Mouse (Mus musculus) layer of hippocampus, postnatal 10 days (tissue): ENCODE data around the gene Fbxl12. TPM values are rescaled to one million over a fixed set of nuclear protein-coding genes. Genes with fewer than 3 reads are reported as not detected.
A peak's percentile ranks its signal among the peaks of the same experiment; 100 is the strongest.
"Not testable (repeated sequence)": the region's sequence is repeated elsewhere in the genome, so short reads cannot be mapped to it uniquely, and the experiment has no call there.

Experiments used
- DNase-seq, 2 experiments: peaks; one replicate each; pipeline ENCODE4 v3.0.0; 2021; ENCODE audit warnings: low spot score in 2 of 2
- long read RNA-seq: library from polyadenylated mRNA; stranded (forward); transcript quantifications from one replicate; pipeline ENCODE4 v2.0.0, GENCODE M21; 2023
- total RNA-seq, 2 experiments: library from RNA; stranded (reverse); gene quantifications; 2 replicates each; pipeline ENCODE4 v1.2.3; 2021

The Fbxl12 gene
- total RNA-seq = 10 to 100 TPM; 18.5 to 23.8 TPM
- long read RNA-seq, partial matches to known transcripts = 0 of 2 reads
- long read RNA-seq, other reads (novel, unspliced or antisense) = 1 of 2 reads

- peak; percentile 72 to 76 for DNase-seq
Observed at GRCm38 (mm10) chr9:20644360-20645081, at the start of gene Fbxl12. Gene Fbxl12, minus strand, starts transcription at chr9:20644767.

GRCm38 (mm10) chr9:20692863-20693262, 48.3 kb upstream of the Fbxl12 start:
- no peak for DNase-seq

GRCm38 (mm10) chr9:20690449-20690848, 45.9 kb upstream of the Fbxl12 start:
- DNase-seq = not testable (repeated sequence)

- no peak for DNase-seq
Observed at GRCm38 (mm10) chr9:20689913-20690312, 45.3 kb upstream of the Fbxl12 start.

GRCm38 (mm10) chr9:20689403-20689802, 44.8 kb upstream of the Fbxl12 start:
- DNase-seq = no peak

GRCm38 (mm10) chr9:20685081-20685861, 40.7 kb upstream of the Fbxl12 start:
- DNase-seq = no peak

- DNase-seq = no peak
Observed at GRCm38 (mm10) chr9:20682389-20682722, 37.8 kb upstream of the Fbxl12 start.

GRCm38 (mm10) chr9:20681546-20682388, 37.2 kb upstream of the Fbxl12 start:
- DNase-seq = no peak

- no peak for DNase-seq
Observed at GRCm38 (mm10) chr9:20680378-20680958, 35.9 kb upstream of the Fbxl12 start.

- DNase-seq = no peak
Observed at GRCm38 (mm10) chr9:20677892-20678291, 33.3 kb upstream of the Fbxl12 start.

GRCm38 (mm10) chr9:20672047-20672446, 27.5 kb upstream of the Fbxl12 start:
- no peak for DNase-seq

- DNase-seq = no peak
Observed at GRCm38 (mm10) chr9:20668065-20668464, 23.5 kb upstream of the Fbxl12 start.

- DNase-seq = no peak
Observed at GRCm38 (mm10) chr9:20666510-20667034, 22.0 kb upstream of the Fbxl12 start.

GRCm38 (mm10) chr9:20665925-20666324, 21.4 kb upstream of the Fbxl12 start:
- peak in 1 of 2 experiments; percentile 39 for DNase-seq

- no peak for DNase-seq
Observed at GRCm38 (mm10) chr9:20664982-20665637, 20.5 kb upstream of the Fbxl12 start.

GRCm38 (mm10) chr9:20664366-20664765, 19.8 kb upstream of the Fbxl12 start:
- peak in 1 of 2 experiments; percentile 45 for DNase-seq

- peak; percentile 54 to 59 for DNase-seq
Observed at GRCm38 (mm10) chr9:20663956-20664355, 19.4 kb upstream of the Fbxl12 start.

- DNase-seq = no peak
Observed at GRCm38 (mm10) chr9:20662874-20663273, 18.3 kb upstream of the Fbxl12 start.

GRCm38 (mm10) chr9:20662325-20662724, 17.8 kb upstream of the Fbxl12 start:
- peak; percentile 88 to 89 for DNase-seq

GRCm38 (mm10) chr9:20657546-20657945, 13.0 kb upstream of the Fbxl12 start:
- DNase-seq = no peak
